Mouse (Mus musculus) liver, embryonic 13.5 days (tissue): ENCODE measurements around the gene Lrrk1. TPM values are rescaled to one million over a fixed set of nuclear protein-coding genes. Genes with fewer than 3 reads are reported as not detected.

Experiments
- microRNA-seq: library from miRNA; unstranded; fragments of <30 nt; microRNA quantifications from one replicate; pipeline ENCODE4, GENCODE M21; 2016
- polyA plus RNA-seq: library from polyadenylated mRNA; unstranded; fragments of >200 nt; fragmentation: Nextera tagmentation; extraction: Ambion mirVana; gene quantifications from 2 replicates; pipeline ENCODE4 v1.2.1, GENCODE M21; 2015

The Lrrk1 gene
- polyA plus RNA-seq, 1 experiment from 2014 or later: 4.2 TPM

Small RNA genes lying within 50 kb of the gene (microRNA-seq; reads per million reads assigned to microRNA genes)
- gene Mir7057: not detected

Other genes starting within 250 kb of the Lrrk1 start
- gene Gm10974, start 22.4 kb downstream of the Lrrk1 start, polyA plus RNA-seq: not detected in 2 replicates
- gene Aldh1a3, start 39.2 kb upstream of the Lrrk1 start, polyA plus RNA-seq: 1.3 and 1.5 TPM in 2 replicates